Mouse (Mus musculus) cerebellum, adult 2 months (tissue): ENCODE measurements around the gene Tram2.

Experiments used
- CTCF ChIP-seq: fragments of 200-500 bp; IDR thresholded peaks from 2 replicates; pipeline ENCODE4 v1.5.1; 2011; ENCODE audit warnings: low read depth, mild to moderate bottlenecking, control low read depth, low read length, moderate library complexity, borderline replicate concordance; ENCODE audit not compliant: insufficient read depth
- POLR2A ChIP-seq: fragments of 200-500 bp; IDR thresholded peaks from 2 replicates; pipeline ENCODE4 v1.6.1; 2011; ENCODE audit warnings: low read length, control low read depth, borderline replicate concordance; ENCODE audit not compliant: insufficient read depth

- no peak for TF ChIP-seq POLR2A
- TF ChIP-seq CTCF = no peak
Measured at GRCm38 (mm10) chr1:20994338-20994737, 84.7 kb downstream of the Tram2 start.
